ENCODE assay signal across 9 mouse cellular contexts in the genomic region with DNA sequence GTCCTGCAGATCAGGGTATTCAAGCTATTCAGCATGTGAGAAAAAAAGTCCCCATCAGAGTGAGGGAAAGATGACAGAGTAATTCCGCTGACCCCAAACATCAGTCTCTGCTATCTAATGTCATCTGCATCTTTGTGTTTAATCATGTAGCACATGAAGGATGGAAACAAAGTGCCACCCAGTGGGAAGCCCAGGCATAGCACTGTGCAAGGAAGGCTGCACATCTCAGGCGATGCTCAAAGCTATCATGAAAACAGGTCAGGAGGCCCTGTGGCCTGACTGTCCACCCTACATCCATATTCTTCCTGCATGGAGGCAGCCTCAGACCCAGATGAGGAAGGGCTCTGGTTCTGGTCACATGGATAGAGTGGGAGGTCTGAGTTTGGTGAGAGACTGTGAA. TPM values are rescaled to one million over a fixed set of nuclear protein-coding genes. Genes with fewer than 3 reads are reported as not detected.
DNase-seq lines count a peak whose midpoint lies in the region; ATAC-seq and TF ChIP-seq lines count a peak whose summit lies in the region.
"Had no signal": no experiment of that assay in that cellular context is flagged by ENCODE, and none has a peak within 500 bp of the region (broad histone marks: within the 10 kb centered on the region; RNA-seq: fewer than 3 reads in every experiment).

No protein-coding gene starts in this region.

- H3K27ac ChIP-seq in testis, adult 2 months (ENCODE audit: control insufficient read depth, insufficient read depth, low read depth, low read length) = no peak overlapping the region
- H3K27ac ChIP-seq in forebrain, postnatal 0 days (ENCODE audit: low read depth, low read length) = no peak overlapping the region

- H3K36me3 ChIP-seq in testis, adult 2 months (ENCODE audit: control insufficient read depth, insufficient read depth, low read length) = peaks cover 1% of the 10 kb centered on the region
- H3K36me3 ChIP-seq in forebrain, postnatal 0 days (ENCODE audit: insufficient read depth) = peaks cover 9% of the 10 kb centered on the region; the same call in 1 of the 2 replicates

- ATAC-seq in forebrain, postnatal 0 days = peak; percentile 88
- ATAC-seq in activated CD4-positive, CD25-positive, alpha-beta regulatory T cell, adult 4 months = no peak

- no peaks in the 10 kb centered on the region for H3K4me1 ChIP-seq in testis, adult 2 months (ENCODE audit: control insufficient read depth, insufficient read depth, low read length)
- H3K4me1 ChIP-seq in forebrain, postnatal 0 days (ENCODE audit: insufficient read depth) = no peaks in the 10 kb centered on the region

- intact Hi-C loops in left cerebral cortex, postnatal 4 days (cut with DNase I) = loop anchor here (5.0 to 10.0 kb wide), 3 partner anchors 102 to 354 kb away; a partner anchor contains a TSS

- H3K4me2 ChIP-seq in forebrain, postnatal 0 days (ENCODE audit: low read depth) = no peak overlapping the region

- no peak for DNase-seq in testis, postnatal 14 days (ENCODE audit: low spot score)
- peak; percentile 44 for DNase-seq in adrenal gland, postnatal 25 days
- peak; percentile 75 for DNase-seq in forebrain, postnatal 0 days
- peak; percentile 19 to 66 for DNase-seq in kidney, adult 8-10 months
- peak; percentile 61 for DNase-seq in left cerebral cortex, postnatal 4 days
- peak; percentile 75 for DNase-seq in retina, embryonic 14.5 days (ENCODE audit: low spot score)

- H3K9ac ChIP-seq in forebrain, postnatal 0 days = no peak overlapping the region

- H3K9me3 ChIP-seq in forebrain, postnatal 0 days (ENCODE audit: low read length) = no peaks in the 10 kb centered on the region

- peak overlapping the region; percentile 4 for H3K4me3 ChIP-seq in testis, adult 2 months (ENCODE audit: control insufficient read depth, low read depth, low read length)
- H3K4me3 ChIP-seq in forebrain, postnatal 0 days (ENCODE audit: low read depth, low read length) = no peak overlapping the region
- H3K4me3 ChIP-seq: myocyte had no signal

- TF ChIP-seq POLR2A in testis, adult 2 months (IDR thresholded peaks at IDR 0.05; ENCODE audit: control insufficient read depth, low read depth, low read length) = no peak

- H3K27me3 ChIP-seq in testis, adult 2 months (ENCODE audit: control insufficient read depth, insufficient read depth, low read length) = no peaks in the 10 kb centered on the region
- H3K27me3 ChIP-seq in forebrain, postnatal 0 days (ENCODE audit: insufficient read depth, low read length) = no peaks in the 10 kb centered on the region

- peak; percentile 53; the same call in 1 of the 2 replicates for TF ChIP-seq CTCF in testis, adult 2 months (IDR thresholded peaks at IDR 0.05; ENCODE audit: control insufficient read depth, insufficient read depth, insufficient replicate concordance, low read depth, low read length)
- TF ChIP-seq CTCF in forebrain, postnatal 0 days (IDR thresholded peaks at IDR 0.05; ENCODE audit: low read depth) = peak; percentile 91

- WGBS in forebrain, postnatal 0 days = 63% methylated on average over 2 of the region's 2 CpGs

RNA-seq across cellular contexts. Expression of a gene that starts 12.7 kb away (rescaled TPM):
- polyA plus RNA-seq in testis, adult 2 months (2012; rRNA removed) = 588 and 668 TPM in 2 replicates
- 95.5 and 124 TPM in 2 replicates for total RNA-seq in adrenal gland, postnatal 25 days (2021)
- 70.3 and 73.9 TPM in 2 replicates for total RNA-seq in forebrain, postnatal 0 days (2014; rRNA removed)
- 124 and 134 TPM in 2 replicates for polyA plus RNA-seq in forebrain, postnatal 0 days (2015; fragmentation: Nextera tagmentation; extraction: Ambion mirVana)
- total RNA-seq in left cerebral cortex, postnatal 4 days (2021) = 100 to 1,000 TPM in 1 of 2 experiments, 10 to 100 TPM in 1; 95.2 to 107 TPM
- polyA plus RNA-seq in activated CD4-positive, CD25-positive, alpha-beta regulatory T cell, adult 4 months (2017; shearing (Covaris generic)) = 100 to 1,000 TPM; 126 to 139 TPM

RNA-seq across cellular contexts. Expression of a gene that starts 12.9 kb away (rescaled TPM):
- 35.9 and 40.7 TPM in 2 replicates for polyA plus RNA-seq in testis, adult 2 months (2012; rRNA removed)
- 11.1 and 14.0 TPM in 2 replicates for total RNA-seq in adrenal gland, postnatal 25 days (2021)
- 7.0 and 11.7 TPM in 2 replicates for total RNA-seq in forebrain, postnatal 0 days (2014; rRNA removed)
- polyA plus RNA-seq in forebrain, postnatal 0 days (2015; fragmentation: Nextera tagmentation; extraction: Ambion mirVana) = 5.5 and 6.4 TPM in 2 replicates
- 1 to 10 TPM; 4.9 TPM for total RNA-seq in left cerebral cortex, postnatal 4 days (2021)
- polyA plus RNA-seq in activated CD4-positive, CD25-positive, alpha-beta regulatory T cell, adult 4 months (2017; shearing (Covaris generic)) = 10 to 100 TPM; 12.2 to 15.1 TPM

RNA-seq across cellular contexts. Expression of a gene that starts 22.2 kb away (rescaled TPM):
- polyA plus RNA-seq in testis, adult 2 months (2012; rRNA removed) = 9.2 and 9.3 TPM in 2 replicates
- 15.2 and 23.3 TPM in 2 replicates for total RNA-seq in adrenal gland, postnatal 25 days (2021)
- total RNA-seq in forebrain, postnatal 0 days (2014; rRNA removed) = 153 and 182 TPM in 2 replicates
- 126 and 137 TPM in 2 replicates for polyA plus RNA-seq in forebrain, postnatal 0 days (2015; fragmentation: Nextera tagmentation; extraction: Ambion mirVana)
- total RNA-seq in left cerebral cortex, postnatal 4 days (2021) = 10 to 100 TPM; 84.4 to 97.1 TPM
- not detected for polyA plus RNA-seq in activated CD4-positive, CD25-positive, alpha-beta regulatory T cell, adult 4 months (2017; shearing (Covaris generic))

RNA-seq across cellular contexts. Expression of a gene that starts 37.5 kb away (rescaled TPM):
- polyA plus RNA-seq in testis, adult 2 months (2012; rRNA removed) = 7.0 and 7.5 TPM in 2 replicates
- total RNA-seq in adrenal gland, postnatal 25 days (2021) = 15.5 and 24.3 TPM in 2 replicates
- 21.2 and 25.6 TPM in 2 replicates for total RNA-seq in forebrain, postnatal 0 days (2014; rRNA removed)
- polyA plus RNA-seq in forebrain, postnatal 0 days (2015; fragmentation: Nextera tagmentation; extraction: Ambion mirVana) = 16.9 and 44.1 TPM in 2 replicates
- total RNA-seq in left cerebral cortex, postnatal 4 days (2021) = 10 to 100 TPM; 20.2 to 21.9 TPM
- 100 to 1,000 TPM in 1 of 2 experiments, 10 to 100 TPM in 1; 78.3 to 102 TPM for polyA plus RNA-seq in activated CD4-positive, CD25-positive, alpha-beta regulatory T cell, adult 4 months (2017; shearing (Covaris generic))

RNA-seq across cellular contexts. Expression of a gene that starts 37.5 kb away (rescaled TPM):
- polyA plus RNA-seq in testis, adult 2 months (2012; rRNA removed) = not detected in 2 replicates
- 3.8 and 4.6 TPM in 2 replicates for total RNA-seq in adrenal gland, postnatal 25 days (2021)
- not detected in 2 replicates for total RNA-seq in forebrain, postnatal 0 days (2014; rRNA removed)
- polyA plus RNA-seq in forebrain, postnatal 0 days (2015; fragmentation: Nextera tagmentation; extraction: Ambion mirVana) = not detected in 2 replicates
- 10 to 100 TPM in 1 of 2 experiments, 1 to 10 TPM in 1; 8.9 to 14.3 TPM for total RNA-seq in left cerebral cortex, postnatal 4 days (2021)
- not detected for polyA plus RNA-seq in activated CD4-positive, CD25-positive, alpha-beta regulatory T cell, adult 4 months (2017; shearing (Covaris generic))
